Mouse (Mus musculus): ENCODE data around the gene Tas2r120. TPM values are rescaled to one million over a fixed set of nuclear protein-coding genes. Genes with fewer than 3 reads are reported as not detected.

The Tas2r120 gene
- polyA plus RNA-seq (2017; shearing (Covaris generic)): not detected

GRCm38 (mm10) chr6:132656653-132657052 is at the start of gene Tas2r120:
Tas2r120 (plus strand) TSS chr6:132656953.

DNA sequence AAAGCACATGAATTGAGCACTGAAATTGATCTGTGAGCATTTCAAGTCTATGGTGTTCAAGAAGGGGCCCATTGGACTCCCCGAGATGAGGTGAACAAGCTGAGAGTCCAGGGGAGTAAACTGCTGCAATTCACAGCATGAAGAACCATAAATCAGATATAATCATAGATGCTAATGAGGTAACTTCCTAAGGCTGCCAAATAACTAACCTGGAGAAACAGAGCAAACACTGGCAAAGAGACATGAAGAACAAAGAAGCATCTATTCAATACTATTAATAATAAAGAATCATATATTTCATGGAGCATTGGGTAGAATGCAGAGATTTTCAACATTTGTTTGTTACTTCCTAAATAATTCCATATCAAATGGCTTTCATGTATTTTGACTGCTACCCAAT is 5.3 kb upstream of the Tas2r120 start, which contains the start of gene A630073D07Rik:
TSS of gene A630073D07Rik (minus strand) at position 101 of the 400 bp plus-strand sequence.

GRCm38 (mm10) chr6:132700907-132701306 is 44.2 kb downstream of the Tas2r120 start, which contains the start of gene Tas2r121:
Tas2r121 (minus strand) TSS chr6:132701007.

Other genes starting within 250 kb of the Tas2r120 start
- not detected for gene Prh1, start 87.1 kb upstream of the Tas2r120 start, polyA plus RNA-seq (2017; shearing (Covaris generic))
- gene Prp2, start 61.0 kb upstream of the Tas2r120 start, polyA plus RNA-seq (2017; shearing (Covaris generic)): not detected
- gene A630073D07Rik, start 5.4 kb upstream of the Tas2r120 start, polyA plus RNA-seq (2017; shearing (Covaris generic)): not detected
- not detected for gene Tas2r121, start 44.1 kb downstream of the Tas2r120 start, polyA plus RNA-seq (2017; shearing (Covaris generic))
- gene Tas2r122, start 55.0 kb downstream of the Tas2r120 start, polyA plus RNA-seq (2017; shearing (Covaris generic)): not detected
- not detected for gene Tas2r115, start 81.1 kb downstream of the Tas2r120 start, polyA plus RNA-seq (2017; shearing (Covaris generic))
- gene Tas2r124, start 97.8 kb downstream of the Tas2r120 start, polyA plus RNA-seq (2017; shearing (Covaris generic)): not detected
- not detected for gene Tas2r102, start 105.2 kb downstream of the Tas2r120 start, polyA plus RNA-seq (2017; shearing (Covaris generic))
- gene Tas2r136, start 121.2 kb downstream of the Tas2r120 start, polyA plus RNA-seq (2017; shearing (Covaris generic)): not detected
- not detected for gene Tas2r117, start 145.9 kb downstream of the Tas2r120 start, polyA plus RNA-seq (2017; shearing (Covaris generic))
- not detected for gene Tas2r123, start 190.2 kb downstream of the Tas2r120 start, polyA plus RNA-seq (2017; shearing (Covaris generic))
- gene Tas2r116, start 198.5 kb downstream of the Tas2r120 start, polyA plus RNA-seq (2017; shearing (Covaris generic)): not detected
- gene Tas2r110, start 211.1 kb downstream of the Tas2r120 start, polyA plus RNA-seq (2017; shearing (Covaris generic)): not detected
- gene Tas2r113, start 236.1 kb downstream of the Tas2r120 start, polyA plus RNA-seq (2017; shearing (Covaris generic)): not detected